Mouse (Mus musculus): ENCODE data around the gene Bnc2.

- TF ChIP-seq CTCF (conservative IDR thresholded peaks at IDR 0.05; ENCODE audit: low read length) (no peak), NANOG (IDR thresholded peaks at IDR 0.05; ENCODE audit: borderline replicate concordance, low read length) (no peak)
Observed at GRCm38 (mm10) chr4:84321598-84321997, 353.5 kb downstream of the Bnc2 start.
